Mouse (Mus musculus) right cerebral cortex, postnatal 4 days (tissue): ENCODE measurements at regions not wholly inside any gene's neighbourhood (a gene's known extent, or its start where the extent isn't known, plus 50 kb on each side); places are given as distances from the start of the nearest gene placed in this dataset.

Experiments used
- DNase-seq: peaks from one replicate; pipeline ENCODE4 v3.0.0-alpha.2; 2022

GRCm38 (mm10) chr6:89259406-89259994 is 102.9 kb downstream of the Plxna1 start:
- no peak for DNase-seq

- no peak for DNase-seq
Observed at GRCm38 (mm10) chr6:89262958-89263357, 99.5 kb downstream of the Plxna1 start.

GRCm38 (mm10) chr6:89265296-89265695 is 97.1 kb downstream of the Plxna1 start:
- no peak for DNase-seq
